Mouse (Mus musculus) layer of hippocampus, adult 9-10 months (tissue): ENCODE measurements around the gene Arsg.

Experiments
- DNase-seq: peaks from one replicate; pipeline ENCODE4 v3.0.0; 2022; ENCODE audit warnings: low spot score

The Arsg gene

GRCm38 (mm10) chr11:109495771-109496474, 22.7 kb downstream of the Arsg start:
- no peak for DNase-seq

- DNase-seq = no peak
Measured at GRCm38 (mm10) chr11:109496475-109496993, 23.4 kb downstream of the Arsg start.

- DNase-seq = no peak
Measured at GRCm38 (mm10) chr11:109496996-109497714, 24.0 kb downstream of the Arsg start.

GRCm38 (mm10) chr11:109497990-109498389, 24.8 kb downstream of the Arsg start:
- DNase-seq = no peak

- DNase-seq = no peak
Measured at GRCm38 (mm10) chr11:109500206-109500605, 27.0 kb downstream of the Arsg start.

GRCm38 (mm10) chr11:109504977-109505376, 31.8 kb downstream of the Arsg start:
- no peak for DNase-seq

- DNase-seq = no peak
Measured at GRCm38 (mm10) chr11:109505823-109506222, 32.6 kb downstream of the Arsg start.

- DNase-seq = no peak
Measured at GRCm38 (mm10) chr11:109507068-109507467, 33.9 kb downstream of the Arsg start.

GRCm38 (mm10) chr11:109512995-109513675, 40.0 kb downstream of the Arsg start:
- no peak for DNase-seq

GRCm38 (mm10) chr11:109514064-109514612, 41.0 kb downstream of the Arsg start:
- no peak for DNase-seq

GRCm38 (mm10) chr11:109517330-109517729, 44.2 kb downstream of the Arsg start:
- no peak for DNase-seq

- no peak for DNase-seq
Measured at GRCm38 (mm10) chr11:109517816-109518215, 44.6 kb downstream of the Arsg start.

GRCm38 (mm10) chr11:109520958-109521357, 47.8 kb downstream of the Arsg start:
- DNase-seq = no peak

GRCm38 (mm10) chr11:109524869-109525268, 51.7 kb downstream of the Arsg start:
- DNase-seq = no peak

- DNase-seq = no peak
Measured at GRCm38 (mm10) chr11:109525571-109525970, 52.4 kb downstream of the Arsg start.

- DNase-seq = no peak
Measured at GRCm38 (mm10) chr11:109530030-109530429, 56.9 kb downstream of the Arsg start.

GRCm38 (mm10) chr11:109535966-109536365, 62.8 kb downstream of the Arsg start:
- no peak for DNase-seq

GRCm38 (mm10) chr11:109536939-109537338, 63.8 kb downstream of the Arsg start:
- no peak for DNase-seq

GRCm38 (mm10) chr11:109539290-109539689, 66.1 kb downstream of the Arsg start:
- DNase-seq = no peak

- DNase-seq = no peak
Measured at GRCm38 (mm10) chr11:109543466-109543865, 70.3 kb downstream of the Arsg start.

- no peak for DNase-seq
Measured at GRCm38 (mm10) chr11:109544432-109544831, 71.3 kb downstream of the Arsg start.

GRCm38 (mm10) chr11:109545265-109545664, 72.1 kb downstream of the Arsg start:
- DNase-seq = no peak
